Mouse (Mus musculus) neutrophil, adult 5-6 weeks (primary cell): ENCODE measurements around the gene Tmem50a. TPM values are rescaled to one million over a fixed set of nuclear protein-coding genes. Genes with fewer than 3 reads are reported as not detected.

Experiments used
- ATAC-seq: fragments of 151-379, 151-347 bp; 2 replicates; pipeline ENCODE4 v1.8.0; 2017; ENCODE audit warnings: mild to moderate bottlenecking, moderate TSS enrichment; ENCODE audit not compliant: insufficient number of reproducible peaks, poor library complexity, low FRiP score, severe bottlenecking; ENCODE audit errors: extremely low read depth
- total RNA-seq: library from RNA; stranded (forward); fragments of 200-1000 nt; gene quantifications from 2 replicates; pipeline ENCODE4 v1.2.3, GENCODE M21; 2017

Gene Tmem50a
- total RNA-seq, 1 experiment from 2014 or later: 292 TPM

DNA sequence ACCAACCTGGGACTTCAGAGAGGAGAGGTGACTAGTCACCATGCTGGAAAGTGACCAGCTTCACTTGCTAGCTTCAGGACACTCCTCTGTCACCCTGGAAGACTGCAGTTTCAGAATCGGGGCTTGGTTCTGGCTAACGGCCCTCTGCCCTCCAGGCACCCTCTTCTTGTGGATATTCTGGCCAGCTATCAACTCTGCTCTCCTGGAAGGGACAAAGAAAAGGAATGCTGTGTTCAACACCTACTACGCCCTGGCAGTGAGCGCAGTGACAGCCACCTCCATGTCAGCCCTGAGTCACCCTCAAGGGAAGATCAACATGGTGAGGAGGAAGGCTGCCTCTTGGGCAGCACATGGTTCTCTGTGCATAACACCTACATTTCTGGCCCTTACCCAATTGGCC, 30.5 kb downstream of the Tmem50a start:
- ATAC-seq: no peak

GRCm38 (mm10) chr4:134883808-134884207, 31.0 kb downstream of the Tmem50a start:
- ATAC-seq: no peak

DNA sequence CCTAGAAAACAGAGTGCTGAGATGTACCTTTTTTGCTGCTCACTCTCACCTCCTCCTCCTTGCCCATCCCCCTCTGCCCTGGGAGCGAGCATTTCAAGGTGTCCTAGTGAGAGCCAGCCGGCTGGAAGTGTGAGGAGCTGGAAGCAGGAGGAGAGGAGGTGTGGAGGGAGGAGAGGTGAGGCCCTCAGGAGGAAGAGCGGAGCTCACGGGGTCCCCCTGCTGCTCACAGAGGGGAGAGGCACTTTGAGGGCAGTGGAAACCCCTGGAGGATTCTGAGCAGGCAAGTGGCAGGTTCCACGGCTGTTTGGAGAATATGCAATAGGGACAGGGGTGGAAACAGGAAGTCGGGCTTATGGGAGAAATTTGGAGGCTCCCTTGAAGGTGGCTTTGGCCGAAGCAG, 31.6 kb downstream of the Tmem50a start:
- ATAC-seq: peak; percentile 48; the same call in 1 of the 2 replicates

- no peak for ATAC-seq
Measured at GRCm38 (mm10) chr4:134880041-134880440, 34.8 kb downstream of the Tmem50a start.

GRCm38 (mm10) chr4:134879410-134879981, 35.3 kb downstream of the Tmem50a start:
- peak; percentile 59 for ATAC-seq

GRCm38 (mm10) chr4:134876171-134876570, 38.7 kb downstream of the Tmem50a start:
- ATAC-seq: no peak

GRCm38 (mm10) chr4:134871950-134872349, 42.9 kb downstream of the Tmem50a start:
- ATAC-seq: no peak

DNA sequence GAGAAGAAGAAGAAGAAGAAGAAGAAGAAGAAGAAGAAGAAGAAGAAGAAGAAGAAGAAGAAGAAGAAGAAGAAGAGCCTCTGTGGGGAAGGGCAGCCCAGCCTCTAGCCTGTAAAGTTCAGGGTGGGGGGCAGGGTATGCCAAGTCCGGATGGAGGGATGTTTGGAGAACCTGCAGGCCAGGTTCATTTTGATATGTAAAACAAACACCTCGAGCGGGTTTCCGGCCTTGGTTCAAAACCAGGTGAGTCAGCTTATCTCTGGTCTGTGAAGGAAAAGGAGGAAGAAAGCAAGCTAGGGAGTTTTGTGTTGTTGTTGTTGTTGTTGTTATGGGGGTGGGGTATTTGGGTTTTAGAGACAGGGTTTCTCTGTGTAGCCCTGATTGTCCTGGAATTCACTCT, 43.3 kb downstream of the Tmem50a start:
- ATAC-seq: no peak

DNA sequence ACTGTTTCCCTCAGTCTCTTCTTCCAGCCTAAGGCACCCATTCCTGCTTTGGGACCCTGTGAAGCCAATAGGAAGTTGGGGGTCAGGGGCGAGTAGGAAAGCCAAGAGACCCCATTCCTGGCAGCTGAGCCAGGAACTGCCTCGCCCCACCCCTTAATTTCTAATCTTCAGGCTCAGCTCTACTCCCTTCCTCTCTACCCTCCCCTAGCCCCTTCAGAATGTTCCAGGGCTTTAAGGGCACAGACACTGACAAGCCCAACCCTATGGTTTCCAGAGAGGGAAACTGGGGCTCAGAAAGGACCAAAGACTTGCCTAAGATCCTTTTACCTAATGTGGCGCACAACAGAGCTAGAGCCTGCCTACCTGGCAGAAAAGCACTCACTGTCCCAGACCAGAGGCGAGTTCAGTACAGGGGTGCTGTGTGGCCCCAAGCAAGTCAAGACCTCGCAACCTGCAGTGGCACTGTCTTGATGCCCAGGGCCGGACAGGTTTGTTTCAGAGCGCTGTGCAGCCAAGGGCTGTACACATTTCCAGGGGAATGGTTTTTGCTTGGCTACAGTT, 44.9 kb downstream of the Tmem50a start:
- ATAC-seq: no peak

DNA sequence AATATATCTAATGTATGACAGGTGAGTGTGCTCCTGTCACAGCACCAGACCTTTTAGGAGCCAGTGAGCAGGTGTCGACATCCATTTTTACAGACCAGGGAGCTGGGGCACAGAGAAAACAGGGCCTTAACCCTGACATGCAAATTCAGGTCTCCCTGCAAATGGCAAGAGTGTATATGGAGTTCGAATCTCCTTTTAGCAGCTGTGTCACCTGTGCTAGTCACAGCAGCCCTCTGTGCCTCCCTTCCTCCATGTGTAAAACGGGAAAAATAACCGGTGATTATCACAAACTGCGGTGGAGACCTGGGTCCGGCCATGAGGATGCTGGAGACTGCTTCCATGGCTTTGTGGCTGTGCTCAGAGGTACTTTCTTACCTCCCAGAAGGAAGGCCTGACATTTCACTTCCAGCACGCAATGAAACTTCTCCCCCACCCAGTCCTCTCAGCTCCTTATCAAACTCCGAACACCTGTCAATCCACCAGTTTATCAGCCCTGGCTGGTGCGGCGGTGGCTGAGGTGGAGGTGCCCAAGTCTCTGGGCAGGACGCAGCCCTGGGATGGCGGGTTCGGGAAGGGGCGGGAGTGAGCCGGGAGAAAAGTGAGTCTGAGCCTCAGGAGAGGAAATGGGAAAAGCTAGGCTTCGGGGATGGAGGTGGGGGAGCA, 45.6 kb downstream of the Tmem50a start:
- ATAC-seq: no peak

DNA sequence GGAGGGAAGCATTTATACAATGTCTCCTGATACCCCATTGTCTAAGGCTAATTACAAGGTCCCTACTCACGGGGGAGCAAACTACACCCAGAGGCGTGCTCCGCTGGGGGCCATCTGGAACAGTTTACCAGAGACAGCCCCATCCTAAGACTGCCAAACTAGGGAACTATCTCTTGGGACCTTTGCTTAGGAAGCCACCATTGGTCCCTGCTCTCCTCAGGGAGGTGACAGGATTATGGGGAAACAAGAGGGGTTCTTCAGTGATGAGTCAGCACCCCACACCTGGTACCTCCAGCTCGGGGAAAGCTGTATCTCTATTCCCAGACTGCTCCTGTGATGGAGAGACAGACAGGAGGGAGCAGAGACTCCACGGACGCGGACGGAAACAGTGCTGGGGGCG, 46.3 kb downstream of the Tmem50a start:
- ATAC-seq: no peak

GRCm38 (mm10) chr4:134868065-134868464, 46.8 kb downstream of the Tmem50a start:
- ATAC-seq: no peak

DNA sequence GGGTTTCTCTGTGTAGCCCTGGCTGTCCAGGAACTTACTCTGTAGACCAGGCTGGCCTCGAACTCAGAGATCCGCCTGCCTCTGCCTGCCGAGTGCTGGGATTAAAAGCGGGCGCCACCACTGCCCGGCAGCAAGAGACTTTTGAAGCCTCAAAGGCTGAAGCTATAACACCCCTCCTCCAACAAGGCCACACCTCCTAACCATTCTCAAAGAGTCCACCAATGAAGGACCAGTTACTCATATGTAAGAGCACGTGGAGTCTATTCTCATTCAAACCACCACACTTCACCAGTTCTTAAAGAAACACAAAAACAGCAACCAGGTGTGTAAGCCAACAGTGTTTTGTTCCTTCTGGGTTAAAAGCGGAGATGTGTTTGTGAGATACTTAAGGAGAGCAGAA, 47.2 kb downstream of the Tmem50a start:
- no peak for ATAC-seq

GRCm38 (mm10) chr4:134867213-134867612, 47.6 kb downstream of the Tmem50a start:
- no peak for ATAC-seq

GRCm38 (mm10) chr4:134865789-134866188, 49.0 kb downstream of the Tmem50a start:
- ATAC-seq: no peak

DNA sequence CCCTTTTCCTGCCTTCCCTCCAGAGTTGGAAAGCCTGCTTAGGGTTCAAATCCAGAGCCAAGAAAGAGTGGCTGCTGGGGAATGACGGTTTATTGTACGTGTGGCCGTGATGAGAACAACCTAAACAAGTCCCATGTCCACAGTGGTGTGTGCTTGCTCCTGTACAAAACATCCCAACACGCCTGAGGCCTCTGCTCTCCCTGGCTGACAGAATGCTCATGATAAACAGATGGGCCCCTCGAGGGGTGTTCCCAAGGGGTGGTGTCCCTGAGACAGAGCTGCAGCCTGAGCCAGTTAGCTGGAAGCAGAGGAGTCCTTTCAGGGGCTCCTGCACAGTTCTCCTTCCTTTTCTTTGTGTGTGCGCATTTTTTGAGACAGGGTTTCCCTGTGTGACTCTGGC, 49.5 kb downstream of the Tmem50a start:
- no peak for ATAC-seq

GRCm38 (mm10) chr4:134863937-134864729, 50.7 kb downstream of the Tmem50a start, which contains the start of gene Rhd:
Gene Rhd, plus strand, starts transcription at chr4:134864536.
- no peak for ATAC-seq

DNA sequence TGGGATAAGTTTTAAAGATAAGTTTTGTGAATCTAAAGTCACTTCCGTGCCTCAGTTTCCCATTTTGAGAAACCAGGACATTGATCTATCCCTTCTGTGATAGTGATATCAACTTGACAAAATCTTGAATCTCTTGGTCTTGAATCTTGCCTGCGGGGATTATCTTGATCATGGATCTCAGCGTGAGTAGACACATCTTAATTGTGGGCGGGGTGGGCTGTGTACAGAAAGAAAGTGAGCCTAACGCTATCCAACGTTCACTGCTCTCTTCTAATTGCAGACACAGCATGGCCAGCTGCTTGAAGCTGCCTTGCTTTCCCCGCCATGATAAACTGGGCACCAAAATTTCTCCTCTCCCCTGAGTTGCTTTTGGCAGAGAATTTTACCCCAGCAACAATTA, 51.8 kb downstream of the Tmem50a start:
- ATAC-seq: no peak

GRCm38 (mm10) chr4:134861884-134862283, 52.9 kb downstream of the Tmem50a start:
- no peak for ATAC-seq

GRCm38 (mm10) chr4:134858494-134858893, 56.3 kb downstream of the Tmem50a start:
- no peak for ATAC-seq
